Mouse (Mus musculus) embryonic facial prominence, embryonic 10.5 days (tissue): ENCODE measurements around the gene Ilf2. TPM values are rescaled to one million over a fixed set of nuclear protein-coding genes. Genes with fewer than 3 reads are reported as not detected.

Source experiments
- DNase-seq: peaks from one replicate; pipeline ENCODE4 v3.0.0-alpha.2; 2017; ENCODE audit warnings: low spot score
- H3K27ac ChIP-seq: fragments of 300-500 bp; sonication (generic); replicated peaks from 2 replicates; pipeline ENCODE4 v1.5.1; 2016; ENCODE audit warnings: mild to moderate bottlenecking
- H3K27me3 ChIP-seq: fragments of 300-500 bp; sonication (generic); replicated peaks from 2 replicates; pipeline ENCODE4 v1.6.1; 2016; ENCODE audit warnings: low read depth, mild to moderate bottlenecking; ENCODE audit not compliant: poor library complexity, severe bottlenecking
- H3K36me3 ChIP-seq: fragments of 300-500 bp; sonication (generic); replicated peaks from 2 replicates; pipeline ENCODE4 v1.6.1; 2016; ENCODE audit warnings: mild to moderate bottlenecking, moderate library complexity
- H3K4me1 ChIP-seq: fragments of 300-500 bp; sonication (generic); 2 replicates; pipeline ENCODE4 v1.6.1; 2016
- H3K4me3 ChIP-seq: fragments of 300-500 bp; sonication (generic); 2 replicates; pipeline ENCODE4 v1.5.1; 2016; ENCODE audit warnings: mild to moderate bottlenecking, moderate library complexity
- H3K9me3 ChIP-seq: fragments of 300-500 bp; sonication (generic); 2 replicates; pipeline ENCODE4 v1.6.1; 2016; ENCODE audit warnings: mild to moderate bottlenecking
- WGBS: fragments of 180-500 bp; shearing (Covaris S2); methylation state at CpG from one replicate; pipeline ENCODE4 v1.1.7; 2016; 5-methylcytosine and 5-hydroxymethylcytosine counted together
- polyA plus RNA-seq: library from polyadenylated mRNA; unstranded; fragments of >200 nt; fragmentation: Nextera tagmentation; extraction: Ambion mirVana; gene quantifications from 2 replicates; pipeline ENCODE4 v1.2.1, GENCODE M21; 2016

Gene Ilf2
- polyA plus RNA-seq, 1 experiment from 2014 or later = 367 TPM

DNA sequence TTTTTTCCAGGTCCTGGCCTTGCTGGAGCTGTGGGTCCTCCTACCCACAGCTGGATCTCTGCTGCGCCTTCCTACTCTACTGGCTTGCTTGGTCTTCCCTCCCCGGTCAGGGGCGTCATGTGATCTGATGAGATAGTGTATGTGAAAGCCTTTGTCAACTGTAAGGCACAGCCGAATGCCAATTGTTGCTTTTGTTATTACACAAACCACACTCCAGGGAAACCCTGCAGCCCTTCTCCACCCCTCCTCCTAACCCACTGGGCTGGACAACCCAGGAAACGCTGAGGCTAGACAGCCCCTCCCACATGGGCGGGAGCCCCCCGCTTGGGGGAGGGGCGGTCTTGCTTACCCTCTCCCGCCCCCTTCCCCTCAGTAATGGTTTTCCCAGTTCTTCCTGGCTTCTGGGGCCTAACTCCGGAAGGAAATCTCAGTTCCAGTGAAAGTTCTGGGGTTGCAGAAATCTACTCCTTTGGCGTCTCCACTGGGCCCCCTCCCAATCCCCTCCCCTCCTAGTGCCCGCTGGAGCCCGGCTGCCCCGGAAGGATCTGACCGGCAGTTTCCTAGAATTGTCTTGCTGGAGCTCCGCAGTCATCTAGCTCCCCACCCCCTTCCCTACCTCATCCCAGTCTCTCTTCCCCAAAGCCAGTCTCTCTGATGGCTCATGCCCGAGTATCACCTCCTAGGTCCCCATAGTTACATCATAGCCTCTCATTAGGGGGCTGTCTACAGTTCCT is 29.4 kb upstream of the Ilf2 start:
- DNase-seq = peak; percentile 92
- H3K27ac ChIP-seq = peak overlapping the region; percentile 94
- WGBS = under 1% methylated on average over 17 of the region's 17 CpGs
- H3K4me1 ChIP-seq = peaks cover 38% of the 10 kb centered on the region
- no peaks in the 10 kb centered on the region for H3K9me3 ChIP-seq
- H3K36me3 ChIP-seq = no peaks in the 10 kb centered on the region
- H3K27me3 ChIP-seq = no peaks in the 10 kb centered on the region
- peak overlapping the region; percentile 54 for H3K4me3 ChIP-seq

DNA sequence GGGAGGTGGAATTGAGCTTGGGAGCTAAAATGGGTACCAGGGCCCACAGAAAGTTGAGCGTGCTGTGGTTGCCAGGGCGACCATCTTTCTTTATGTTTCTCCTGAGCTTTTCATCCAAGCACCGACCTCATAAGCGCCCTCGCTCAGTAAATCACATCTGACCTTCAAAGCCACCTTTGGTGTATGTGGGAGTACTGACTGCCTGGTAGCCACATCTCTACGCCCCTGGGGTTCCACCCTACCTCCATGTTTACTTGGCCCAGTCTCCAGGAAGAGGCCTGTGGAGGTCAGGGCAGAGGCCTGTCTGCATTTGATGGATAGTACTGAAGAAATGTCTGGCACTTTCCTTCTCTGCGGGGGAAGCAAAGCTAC is 28.8 kb upstream of the Ilf2 start:
- no peaks in the 10 kb centered on the region for H3K27me3 ChIP-seq
- H3K27ac ChIP-seq = peak overlapping the region; percentile 94
- peaks cover 40% of the 10 kb centered on the region for H3K4me1 ChIP-seq
- no peaks in the 10 kb centered on the region for H3K36me3 ChIP-seq
- no peaks in the 10 kb centered on the region for H3K9me3 ChIP-seq
- H3K4me3 ChIP-seq = peak overlapping the region; percentile 54
- 48% methylated on average over 7 of the region's 7 CpGs for WGBS
- no peak for DNase-seq

- 34% methylated on average over 6 of the region's 6 CpGs for WGBS
- no peak overlapping the region for H3K27ac ChIP-seq
These were observed 27.3 kb upstream of the Ilf2 start for GRCm38 (mm10) chr3:90448626-90449025.

GRCm38 (mm10) chr3:90450874-90451273 is 25.1 kb upstream of the Ilf2 start:
- no peak for DNase-seq
- H3K4me3 ChIP-seq = peak overlapping the region; percentile 25; the same call in 1 of the 2 replicates
- 34% methylated on average over 12 of the region's 12 CpGs for WGBS
- H3K27ac ChIP-seq = peak overlapping the region; percentile 19; the same call in 1 of the 2 replicates
- no peaks in the 10 kb centered on the region for H3K9me3 ChIP-seq
- peaks cover 28% of the 10 kb centered on the region for H3K4me1 ChIP-seq
- no peaks in the 10 kb centered on the region for H3K36me3 ChIP-seq
- H3K27me3 ChIP-seq = no peaks in the 10 kb centered on the region

More at GRCm38 (mm10) chr3:90448626-90449025, 27.3 kb upstream of the Ilf2 start:
- Histone ChIP-seq H3K4me1 (peaks cover 35% of the 10 kb centered on the region), H3K27me3 (no peaks in the 10 kb centered on the region), H3K4me3 (no peak overlapping the region), H3K9me3 (no peaks in the 10 kb centered on the region), H3K36me3 (no peaks in the 10 kb centered on the region)
- DNase-seq = no peak

GRCm38 (mm10) chr3:90451396-90452095 is 24.4 kb upstream of the Ilf2 start:
- Histone ChIP-seq H3K27ac (peak overlapping the region; percentile 19; the same call in 1 of the 2 replicates), H3K36me3 (no peaks in the 10 kb centered on the region), H3K4me3 (peak overlapping the region; percentile 25; the same call in 1 of the 2 replicates)

GRCm38 (mm10) chr3:90454931-90455330 is 21.0 kb upstream of the Ilf2 start:
- H3K4me3 ChIP-seq = no peak overlapping the region
- H3K9me3 ChIP-seq = no peaks in the 10 kb centered on the region
- H3K4me1 ChIP-seq = peaks cover 13% of the 10 kb centered on the region
- peaks cover 6% of the 10 kb centered on the region; the same call in 1 of the 2 replicates for H3K27me3 ChIP-seq
- H3K36me3 ChIP-seq = no peaks in the 10 kb centered on the region
- H3K27ac ChIP-seq = no peak overlapping the region
- no peak for DNase-seq
- 86% methylated on average over 14 of the region's 14 CpGs for WGBS

More at GRCm38 (mm10) chr3:90451396-90452095, 24.4 kb upstream of the Ilf2 start:
- Histone ChIP-seq H3K4me1 (peaks cover 21% of the 10 kb centered on the region), H3K9me3 (no peaks in the 10 kb centered on the region), H3K27me3 (no peaks in the 10 kb centered on the region)
- 50% methylated on average over 10 of the region's 10 CpGs for WGBS
- no peak for DNase-seq

GRCm38 (mm10) chr3:90459727-90460126 is 16.2 kb upstream of the Ilf2 start:
- no peak overlapping the region for H3K27ac ChIP-seq
- H3K36me3 ChIP-seq = no peaks in the 10 kb centered on the region
- peaks cover 12% of the 10 kb centered on the region for H3K4me1 ChIP-seq
- DNase-seq = no peak
- H3K27me3 ChIP-seq = peaks cover 53% of the 10 kb centered on the region
- WGBS = 77% methylated on average over 9 of the region's 9 CpGs
- H3K9me3 ChIP-seq = no peaks in the 10 kb centered on the region
- no peak overlapping the region for H3K4me3 ChIP-seq

- 71% methylated on average over 5 of the region's 5 CpGs for WGBS
- Histone ChIP-seq H3K9me3 (no peaks in the 10 kb centered on the region), H3K36me3 (no peaks in the 10 kb centered on the region), H3K4me1 (peaks cover 17% of the 10 kb centered on the region), H3K27ac (no peak overlapping the region), H3K4me3 (no peak overlapping the region), H3K27me3 (peaks cover 59% of the 10 kb centered on the region)
- no peak for DNase-seq
These were observed 15.6 kb upstream of the Ilf2 start for GRCm38 (mm10) chr3:90460315-90460714.

GRCm38 (mm10) chr3:90461935-90462334 is 14.0 kb upstream of the Ilf2 start:
- DNase-seq = no peak
- 83% methylated on average over 3 of the region's 3 CpGs for WGBS
- Histone ChIP-seq H3K27ac (no peak overlapping the region), H3K4me3 (no peak overlapping the region), H3K9me3 (no peaks in the 10 kb centered on the region), H3K36me3 (no peaks in the 10 kb centered on the region), H3K27me3 (peaks cover 70% of the 10 kb centered on the region), H3K4me1 (peaks cover 29% of the 10 kb centered on the region)

- Histone ChIP-seq H3K4me1 (peaks cover 29% of the 10 kb centered on the region), H3K27ac (no peak overlapping the region), H3K4me3 (no peak overlapping the region), H3K27me3 (peaks cover 70% of the 10 kb centered on the region), H3K36me3 (no peaks in the 10 kb centered on the region), H3K9me3 (no peaks in the 10 kb centered on the region)
- DNase-seq = no peak
- WGBS = 27% methylated on average over 7 of the region's 7 CpGs
These were observed 13.3 kb upstream of the Ilf2 start for GRCm38 (mm10) chr3:90462579-90462978.

- Histone ChIP-seq H3K27me3 (peaks cover 67% of the 10 kb centered on the region), H3K9me3 (no peaks in the 10 kb centered on the region), H3K4me1 (peaks cover 29% of the 10 kb centered on the region), H3K36me3 (no peaks in the 10 kb centered on the region), H3K27ac (peak overlapping the region; percentile 48; the same call in 1 of the 2 replicates), H3K4me3 (peak overlapping the region; percentile 59)
- WGBS = 9% methylated on average over 37 of the region's 37 CpGs
- peak; percentile 39 for DNase-seq
These were observed 11.3 kb upstream of the Ilf2 start for GRCm38 (mm10) chr3:90464552-90465080.

DNA sequence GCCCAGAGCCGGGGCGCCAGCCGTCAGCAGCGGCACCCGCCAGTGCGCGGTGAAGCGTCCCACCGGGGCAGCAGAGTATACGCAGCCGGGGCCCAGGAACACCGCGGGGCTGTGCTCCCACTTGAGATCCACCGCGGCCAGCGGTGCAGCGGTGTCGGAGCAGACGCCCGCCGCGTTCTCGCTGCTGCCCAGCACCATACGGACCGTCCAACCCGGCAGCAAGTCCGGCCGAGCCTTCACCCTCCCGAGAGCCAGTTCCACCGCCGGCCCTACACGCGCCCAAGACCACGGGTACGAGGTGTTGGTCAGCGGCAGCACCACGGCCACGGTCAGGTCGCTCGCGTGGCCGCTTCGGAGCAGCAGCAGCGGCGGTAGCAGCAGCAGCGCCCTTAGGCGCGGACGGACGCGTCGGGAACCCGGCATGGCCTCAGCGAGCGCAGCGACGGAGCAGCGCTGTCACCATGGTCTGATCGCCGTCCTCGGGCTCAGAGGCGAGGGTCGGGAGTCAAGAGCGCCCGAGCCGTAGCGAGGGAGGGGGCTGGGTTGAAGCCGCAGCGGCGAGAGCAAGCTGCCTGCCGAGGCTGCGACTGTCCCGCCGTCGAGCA is 10.7 kb upstream of the Ilf2 start:
- peak overlapping the region; percentile 48; the same call in 1 of the 2 replicates for H3K27ac ChIP-seq
- WGBS = 2% methylated on average over 75 of the region's 75 CpGs
- peak; percentile 60 for DNase-seq
- H3K27me3 ChIP-seq = peaks cover 61% of the 10 kb centered on the region
- H3K4me1 ChIP-seq = peaks cover 29% of the 10 kb centered on the region
- H3K4me3 ChIP-seq = peak overlapping the region; percentile 59
- no peaks in the 10 kb centered on the region for H3K36me3 ChIP-seq
- no peaks in the 10 kb centered on the region for H3K9me3 ChIP-seq
